Mouse (Mus musculus) cerebellum, postnatal 14 days (tissue): ENCODE results near the gene Nup160.
A peak's percentile ranks its signal among the peaks of the same experiment; 100 is the strongest.

ENCODE experiments used
- DNase-seq, 2 experiments: peaks; one replicate each; pipeline ENCODE4 v3.0.0; 2021; ENCODE audit warnings: mixed read lengths in 2 of 2

Gene Nup160

DNA sequence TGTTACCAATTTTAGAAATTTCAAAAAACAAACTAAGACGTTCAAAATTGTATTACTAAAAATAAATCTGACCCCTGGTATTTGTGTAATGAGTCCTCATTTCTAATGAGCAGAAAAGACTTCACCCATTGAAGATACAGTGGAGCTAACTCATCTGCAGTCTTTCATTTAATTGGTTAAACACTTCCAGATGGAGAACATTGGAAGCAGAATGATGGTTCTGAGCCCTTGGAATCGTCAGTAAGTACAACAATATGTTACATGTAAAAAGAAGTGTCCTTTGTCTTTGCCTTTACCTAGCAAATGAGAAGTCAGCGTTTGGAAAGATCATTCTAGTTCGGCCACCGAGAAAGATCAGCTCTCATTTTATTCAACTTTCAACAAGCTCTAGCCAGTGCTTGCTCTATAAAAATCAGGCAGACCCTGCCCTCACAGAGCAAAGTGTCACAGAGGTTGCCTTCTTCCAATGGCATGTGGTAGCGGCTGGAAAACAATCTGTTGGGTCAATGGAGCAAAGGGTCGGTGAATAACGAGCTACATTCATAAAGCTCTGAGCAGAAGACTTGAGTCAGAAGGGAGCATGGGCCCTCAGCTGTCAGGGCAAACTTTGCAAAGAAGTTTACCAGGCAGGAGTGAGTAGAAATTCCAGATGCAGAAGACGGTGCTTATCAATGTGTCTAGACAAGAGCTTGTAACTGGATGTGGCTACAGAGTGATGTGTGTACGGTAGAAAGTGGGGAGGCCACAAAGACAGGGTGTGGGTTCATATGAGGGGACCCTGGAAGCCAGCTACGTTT, 10.2 kb upstream of the Nup160 start:
- no peak for DNase-seq

DNA sequence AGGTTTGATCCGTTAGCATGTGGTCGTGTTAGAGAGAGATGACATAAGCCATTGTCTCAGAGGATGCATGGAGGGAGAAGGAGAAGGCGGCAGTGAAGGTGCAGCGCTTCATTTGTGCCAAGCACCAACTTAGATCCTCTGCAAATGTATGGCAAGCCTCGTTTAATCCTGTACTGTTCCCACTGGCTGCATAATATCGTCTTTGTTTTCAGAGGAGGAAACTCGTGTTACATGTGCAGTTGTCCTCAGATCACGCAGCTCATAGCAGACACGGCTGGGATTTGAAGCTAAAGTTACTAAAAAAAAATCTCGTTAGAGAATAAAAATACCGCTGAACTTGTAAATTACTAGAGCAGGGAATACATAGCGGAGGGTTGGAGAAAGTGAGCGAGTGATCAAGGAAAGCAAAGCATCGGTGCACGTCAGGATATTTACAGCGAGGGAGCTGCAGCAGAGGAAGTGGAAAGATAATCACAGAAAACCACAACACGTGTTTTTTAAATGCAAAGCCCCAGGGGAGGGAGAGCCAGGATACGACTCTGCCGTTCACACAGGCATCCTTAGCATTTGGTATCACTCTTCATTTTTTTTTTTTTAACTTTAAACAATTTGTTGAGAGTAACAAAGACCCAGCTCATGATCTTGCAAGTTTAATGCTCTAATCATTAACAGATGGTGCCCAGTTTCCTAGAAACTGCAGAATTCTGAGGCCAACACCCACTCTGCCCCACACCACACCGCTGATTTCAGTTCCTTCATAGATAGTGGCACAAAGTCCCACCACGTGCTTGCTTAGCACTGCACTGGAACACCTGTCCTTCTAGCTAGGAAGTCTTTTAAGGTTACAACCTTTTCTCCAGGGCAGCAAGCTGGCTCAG, 9.4 kb upstream of the Nup160 start:
- no peak for DNase-seq

DNA sequence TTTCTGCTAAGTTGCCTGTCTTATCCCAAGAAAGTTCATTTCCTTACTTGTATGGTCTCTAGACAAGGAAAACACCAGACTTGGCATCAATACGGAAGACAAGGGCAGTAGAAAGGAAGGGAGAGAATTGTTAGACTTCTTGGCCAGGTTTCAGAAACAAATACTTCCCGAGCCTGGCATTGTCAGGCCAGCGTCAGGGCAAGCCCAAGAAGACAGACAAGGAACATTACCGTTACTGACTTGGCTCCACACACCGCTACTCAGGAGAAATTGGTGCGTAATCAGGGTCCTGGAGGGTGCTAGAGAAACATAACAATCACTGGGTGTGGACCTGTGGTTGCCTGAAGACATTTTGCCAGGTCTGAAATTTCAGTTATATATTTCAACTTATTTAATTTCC, 6.7 kb upstream of the Nup160 start:
- no peak for DNase-seq

DNA sequence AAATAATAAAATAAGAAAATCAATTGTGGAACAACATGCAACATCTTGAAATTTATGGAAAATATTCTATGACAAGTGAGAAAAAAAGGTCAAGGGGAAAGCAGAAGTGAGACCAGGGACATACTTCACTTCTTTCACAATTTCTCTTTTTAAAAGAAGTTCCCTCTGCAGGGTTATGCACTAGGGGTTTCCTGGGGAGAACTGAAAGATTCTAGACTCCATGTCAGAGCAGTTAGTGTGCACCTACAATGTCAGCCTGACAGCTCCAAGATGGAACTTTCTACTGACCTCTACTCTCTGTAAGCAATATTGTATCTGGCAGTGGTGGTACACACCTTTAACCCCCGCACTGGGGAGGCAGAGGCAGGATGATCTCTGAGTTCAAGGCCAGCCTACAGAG, 3.7 kb upstream of the Nup160 start:
- no peak for DNase-seq

DNA sequence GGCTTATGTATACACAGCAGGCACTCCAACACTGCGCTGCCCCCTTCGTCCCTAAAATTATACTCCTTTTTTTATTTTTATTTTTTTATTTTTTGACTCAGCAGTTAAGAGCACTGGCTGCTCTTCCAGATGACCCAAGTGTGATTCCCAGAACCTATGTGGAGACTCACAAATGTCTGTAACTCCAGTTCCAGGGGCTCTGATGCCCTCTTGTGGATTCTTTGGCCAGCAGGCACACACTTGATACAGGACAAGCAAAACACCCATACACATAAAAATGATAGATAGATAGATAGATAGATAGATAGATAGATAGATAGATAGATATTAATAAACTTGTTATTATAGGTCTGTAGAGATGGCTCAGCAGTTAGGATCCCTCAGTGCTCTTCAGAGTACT, 2.5 kb upstream of the Nup160 start:
- DNase-seq: peak in 1 of 2 experiments; percentile 3

DNA sequence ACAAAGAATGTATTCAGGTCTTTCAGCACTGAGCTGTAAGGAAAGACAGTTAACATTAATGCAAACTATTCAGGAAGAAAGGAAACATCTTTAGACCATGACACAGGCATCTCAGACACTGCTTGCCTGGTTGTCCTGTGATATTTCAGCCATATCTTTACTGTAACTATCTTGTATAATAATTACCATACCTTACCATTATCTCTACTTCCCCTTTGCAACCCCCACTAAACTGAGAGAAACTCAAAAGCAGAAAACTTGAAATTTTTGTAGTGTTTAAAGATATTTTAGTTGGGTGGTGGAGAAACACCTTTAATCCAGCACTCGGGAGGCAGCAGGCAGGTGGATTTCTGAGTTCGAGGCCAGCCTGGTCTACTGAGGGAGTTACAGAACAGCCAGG, 1.5 kb upstream of the Nup160 start:
- DNase-seq: no peak

DNA sequence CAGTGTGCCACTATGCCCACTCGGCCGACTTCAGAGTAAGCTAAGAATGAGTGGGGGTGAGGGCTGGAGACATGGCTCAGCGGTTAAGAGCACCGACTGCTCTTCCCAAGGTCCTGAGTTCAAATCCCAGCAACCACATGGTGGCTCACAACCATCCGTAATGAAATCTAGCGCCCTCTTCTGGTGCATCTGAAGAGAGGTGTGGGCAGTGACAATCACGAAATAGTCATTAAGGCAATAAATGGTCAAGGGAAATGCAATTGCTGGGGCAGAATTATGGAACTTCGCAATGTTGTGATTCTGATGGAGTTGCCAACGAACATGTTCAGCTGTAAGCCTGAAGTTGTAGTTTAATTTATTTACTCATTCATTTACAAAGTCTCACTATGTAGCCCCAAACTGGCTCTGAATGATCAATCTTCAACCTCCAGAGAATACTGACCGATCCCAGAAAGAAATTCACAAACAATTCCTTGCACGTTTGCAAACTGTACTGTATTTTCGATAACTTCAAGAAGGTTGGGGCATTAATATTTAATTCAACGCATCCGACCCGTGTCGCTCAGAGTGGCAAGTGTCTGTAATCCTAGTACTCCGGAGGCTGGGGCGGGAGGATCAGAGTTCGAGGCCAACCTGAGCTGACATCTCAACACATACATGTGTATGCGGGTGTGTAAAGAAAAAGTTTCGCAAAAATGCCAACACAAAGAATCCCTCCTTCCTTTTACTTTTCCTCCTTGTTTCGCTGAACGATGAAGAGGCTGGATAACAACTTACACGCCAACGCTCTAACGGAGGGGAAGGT, 1.4 kb downstream of the Nup160 start:
- peak; percentile 7 to 8 for DNase-seq

DNA sequence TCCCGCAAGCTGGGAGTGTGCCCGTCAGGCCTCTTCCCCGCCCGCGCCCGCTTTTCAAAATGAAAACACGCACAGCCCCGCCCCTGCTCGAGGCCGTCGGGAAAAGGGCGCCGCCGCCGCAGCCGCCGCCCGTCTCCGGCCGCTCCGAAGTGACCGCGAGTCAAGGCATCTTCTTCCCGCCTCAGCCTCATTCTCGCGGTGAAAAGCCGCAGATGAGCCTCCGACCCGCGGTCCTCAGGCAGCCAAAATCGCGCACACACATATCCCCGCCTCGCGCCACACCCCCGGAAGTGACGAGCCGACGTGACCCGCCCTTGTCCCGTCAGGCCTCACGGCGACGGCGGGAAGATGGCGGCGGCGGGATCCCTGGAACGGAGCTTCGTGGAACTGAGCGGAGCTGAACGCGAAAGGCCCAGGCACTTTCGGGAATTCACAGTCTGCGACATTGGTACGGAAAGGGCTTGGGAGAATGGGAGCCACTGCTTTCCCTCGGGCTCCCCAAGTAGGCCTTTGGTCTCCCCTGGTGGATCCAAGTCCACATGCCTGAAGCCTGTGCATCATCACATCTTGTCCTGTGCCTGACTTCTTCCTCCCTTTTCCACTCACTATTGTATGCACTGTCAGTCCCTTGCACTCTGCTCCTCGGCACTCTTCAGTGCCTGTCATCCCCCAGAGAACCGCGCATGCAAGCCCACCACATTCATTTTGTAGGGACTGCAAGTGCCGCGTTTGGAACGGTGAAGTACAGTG, 2.2 kb downstream of the Nup160 start:
- DNase-seq: peak; percentile 94

DNA sequence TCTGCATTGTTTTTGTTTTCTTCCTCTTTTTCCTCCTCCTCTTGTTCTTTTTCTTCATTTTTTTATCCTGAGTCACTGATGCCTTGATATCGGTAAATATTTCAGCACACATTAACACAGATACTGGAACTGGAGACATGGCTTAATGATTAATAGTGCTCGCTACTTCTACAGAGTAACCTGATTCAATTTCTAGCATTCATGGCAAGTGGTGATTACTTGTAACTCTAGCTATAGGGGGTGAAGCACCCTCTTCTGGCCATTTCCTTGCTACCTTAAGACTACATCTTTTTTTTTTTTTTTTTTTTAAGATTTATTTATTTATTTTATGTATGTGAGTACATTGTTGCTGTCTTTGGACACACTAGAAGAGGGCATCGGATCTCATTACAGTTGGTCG, 23.9 kb downstream of the Nup160 start:
- no peak for DNase-seq

DNA sequence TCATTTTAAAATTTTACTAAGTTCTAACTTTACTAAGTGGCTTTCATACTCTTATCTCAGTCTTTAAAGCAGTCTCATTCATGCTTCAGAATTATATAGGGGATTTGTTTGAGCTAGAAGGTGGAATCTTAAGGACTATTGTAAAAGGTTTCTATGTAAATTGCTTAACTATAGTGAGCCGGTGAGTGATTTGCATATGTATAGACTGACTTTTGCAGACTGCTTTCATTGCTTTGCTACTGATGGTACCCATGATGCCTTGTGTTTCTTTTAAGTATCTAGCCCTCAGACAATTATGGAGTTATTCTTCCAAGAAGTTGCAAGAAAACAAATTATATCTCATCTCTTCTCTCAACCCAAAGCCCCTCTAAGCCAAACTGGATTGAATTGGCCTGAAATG, 31.5 kb downstream of the Nup160 start:
- DNase-seq: no peak

DNA sequence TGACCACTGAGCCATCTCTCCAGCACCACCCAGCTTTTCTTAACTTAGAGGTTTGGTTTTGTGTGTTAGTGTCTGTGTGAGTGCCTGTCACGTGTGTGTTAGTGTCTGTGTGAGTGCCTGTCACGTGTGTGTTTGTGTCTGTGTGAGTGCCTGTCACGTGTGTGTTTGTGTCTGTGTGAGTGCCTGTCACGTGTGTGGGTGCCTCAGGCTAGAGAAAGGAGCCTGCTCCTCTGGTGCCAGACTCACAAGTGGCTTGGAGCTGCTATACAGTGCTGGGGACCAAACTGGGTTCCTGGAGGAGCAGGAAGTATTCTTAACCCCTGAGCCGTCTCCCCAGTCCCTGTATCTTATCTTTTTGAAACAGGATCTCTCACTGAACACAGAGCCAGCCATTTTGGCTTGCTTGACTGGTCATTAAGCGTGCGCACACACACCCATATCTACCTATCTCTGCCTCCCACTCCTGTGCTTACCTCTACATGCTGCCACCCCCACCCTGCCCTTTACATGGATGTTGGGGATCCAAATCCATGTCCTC, 38.6 kb downstream of the Nup160 start:
- no peak for DNase-seq

DNA sequence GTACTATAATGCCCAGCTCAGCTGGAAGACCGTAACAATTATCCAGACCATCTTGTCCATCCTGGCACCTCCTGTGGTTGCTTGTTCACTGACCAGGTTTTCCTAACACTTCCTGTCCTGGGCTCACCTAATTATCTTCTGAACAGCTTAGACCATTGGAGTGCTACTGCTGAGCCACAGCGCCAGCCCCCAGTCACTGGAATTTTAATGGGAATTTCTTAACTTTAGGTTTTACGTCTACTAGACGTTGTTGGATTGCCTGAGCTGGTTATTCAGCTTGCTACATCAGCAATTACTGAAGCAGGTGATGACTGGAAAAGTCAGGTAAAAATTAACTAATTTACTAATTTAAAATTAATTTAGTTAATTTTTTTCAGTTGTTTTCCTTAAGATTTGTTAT, 40.4 kb downstream of the Nup160 start:
- DNase-seq: no peak

DNA sequence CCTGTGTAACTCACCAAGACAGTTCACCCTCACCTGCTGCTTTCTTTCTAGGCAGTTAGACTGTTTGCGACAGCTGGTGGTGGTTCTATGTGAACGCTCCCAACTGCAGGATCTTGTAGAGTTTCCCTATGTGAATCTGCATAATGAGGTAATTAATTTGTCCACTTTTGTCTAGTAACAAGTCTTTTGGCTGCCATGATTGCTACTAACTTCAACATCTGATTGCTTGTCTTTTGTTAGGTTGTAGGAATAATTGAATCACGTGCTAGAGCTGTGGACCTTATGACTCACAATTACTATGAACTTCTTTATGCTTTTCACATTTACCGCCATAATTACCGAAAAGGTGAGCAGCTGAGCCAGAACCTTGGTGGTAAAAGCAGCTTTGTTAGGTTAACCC, 40.9 kb downstream of the Nup160 start:
- DNase-seq: no peak

DNA sequence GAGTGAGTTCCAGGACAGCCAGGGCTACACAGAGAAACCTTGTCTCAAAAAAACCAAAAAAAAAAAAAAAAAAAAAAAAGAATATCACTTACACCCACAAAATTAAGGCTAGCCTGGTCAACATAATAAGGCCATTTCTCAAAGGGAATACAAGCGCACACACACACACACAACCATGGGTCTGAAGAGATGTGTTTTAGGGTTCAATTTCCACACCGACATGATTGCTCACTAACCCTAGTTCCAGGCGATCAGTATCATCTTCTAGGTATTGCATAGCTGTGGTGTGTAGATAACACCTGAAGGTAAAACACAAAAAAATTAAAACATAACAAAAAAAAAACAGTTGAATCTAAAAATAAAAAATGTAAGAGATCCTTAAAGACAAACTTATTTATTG, 49.8 kb downstream of the Nup160 start:
- no peak for DNase-seq

DNA sequence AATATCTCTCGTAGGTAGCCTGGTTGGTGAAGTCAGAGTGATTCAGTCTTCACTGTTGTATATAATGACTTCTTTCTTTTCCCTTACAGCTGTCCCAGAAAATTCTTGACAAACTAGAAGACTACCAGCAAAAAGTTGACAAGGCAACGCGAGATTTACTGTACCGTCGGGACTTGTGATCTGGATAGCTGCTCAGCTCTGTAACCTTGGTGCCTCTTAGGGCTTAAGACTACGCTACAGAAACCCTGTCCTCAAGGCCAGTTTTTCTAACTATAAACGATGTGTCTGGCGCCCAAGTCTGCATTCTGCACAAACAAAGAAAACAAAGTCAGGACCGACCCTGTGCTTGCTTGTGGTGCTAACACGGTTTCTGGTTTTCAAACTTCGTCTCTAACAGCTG, 58.3 kb downstream of the Nup160 start:
- DNase-seq: no peak

DNA sequence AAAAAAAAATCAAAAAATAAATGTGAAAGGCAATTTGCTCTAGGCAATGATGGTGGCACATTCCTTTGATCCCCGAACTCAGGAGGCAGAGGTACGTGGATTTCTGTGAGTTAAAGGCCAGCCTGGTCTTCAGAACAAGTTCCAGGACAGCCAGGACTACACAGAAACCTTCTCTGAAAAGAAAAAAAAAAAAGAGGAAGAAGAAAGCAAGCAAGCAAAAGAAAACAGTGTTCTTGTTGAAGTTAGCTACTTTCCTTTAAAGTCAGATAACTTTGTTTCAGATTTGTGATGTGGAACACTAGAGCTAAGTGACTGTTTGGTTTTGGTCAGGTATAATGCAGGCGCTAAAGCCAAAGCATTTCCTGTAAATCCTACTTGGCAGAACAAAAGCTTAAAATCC, 61.8 kb downstream of the Nup160 start:
- no peak for DNase-seq

DNA sequence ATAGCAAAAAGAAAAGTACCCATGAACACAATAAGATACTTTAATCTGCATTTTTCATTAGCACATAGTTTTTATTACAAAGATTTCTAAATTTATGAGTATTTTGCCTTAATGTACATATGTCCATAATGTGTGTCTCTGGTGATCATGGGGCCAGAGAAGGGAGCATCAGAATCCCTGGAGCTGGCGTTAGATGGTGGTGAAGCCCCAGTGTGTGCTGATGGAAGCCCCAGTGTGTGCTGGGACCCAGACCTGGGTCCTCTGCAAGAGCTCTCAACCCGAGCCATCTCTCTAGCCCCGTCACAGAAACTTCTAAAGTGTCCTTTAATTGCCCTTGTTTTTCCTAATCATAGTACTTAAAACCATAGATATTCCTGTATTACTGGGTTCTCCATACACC, 62.3 kb downstream of the Nup160 start:
- DNase-seq: no peak

DNA sequence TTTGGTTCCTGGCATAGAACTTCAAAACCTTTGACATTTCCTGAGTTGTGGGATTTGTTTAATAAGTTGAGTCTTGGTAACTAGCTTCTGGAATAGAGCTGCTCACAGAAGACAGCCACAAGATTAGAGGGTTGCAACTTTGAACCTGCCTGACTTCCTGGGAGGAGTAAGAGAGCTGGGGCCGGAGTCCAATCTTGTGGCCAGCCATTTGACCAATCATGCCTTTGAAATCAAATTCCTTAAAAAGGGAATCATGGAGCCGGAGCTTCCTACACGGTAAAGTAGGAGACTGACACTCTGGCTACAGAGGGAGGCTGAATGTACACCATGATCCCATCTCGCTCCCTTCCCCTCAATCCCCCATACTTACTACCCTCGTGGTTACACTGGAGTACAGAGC, 62.9 kb downstream of the Nup160 start:
- DNase-seq: no peak

DNA sequence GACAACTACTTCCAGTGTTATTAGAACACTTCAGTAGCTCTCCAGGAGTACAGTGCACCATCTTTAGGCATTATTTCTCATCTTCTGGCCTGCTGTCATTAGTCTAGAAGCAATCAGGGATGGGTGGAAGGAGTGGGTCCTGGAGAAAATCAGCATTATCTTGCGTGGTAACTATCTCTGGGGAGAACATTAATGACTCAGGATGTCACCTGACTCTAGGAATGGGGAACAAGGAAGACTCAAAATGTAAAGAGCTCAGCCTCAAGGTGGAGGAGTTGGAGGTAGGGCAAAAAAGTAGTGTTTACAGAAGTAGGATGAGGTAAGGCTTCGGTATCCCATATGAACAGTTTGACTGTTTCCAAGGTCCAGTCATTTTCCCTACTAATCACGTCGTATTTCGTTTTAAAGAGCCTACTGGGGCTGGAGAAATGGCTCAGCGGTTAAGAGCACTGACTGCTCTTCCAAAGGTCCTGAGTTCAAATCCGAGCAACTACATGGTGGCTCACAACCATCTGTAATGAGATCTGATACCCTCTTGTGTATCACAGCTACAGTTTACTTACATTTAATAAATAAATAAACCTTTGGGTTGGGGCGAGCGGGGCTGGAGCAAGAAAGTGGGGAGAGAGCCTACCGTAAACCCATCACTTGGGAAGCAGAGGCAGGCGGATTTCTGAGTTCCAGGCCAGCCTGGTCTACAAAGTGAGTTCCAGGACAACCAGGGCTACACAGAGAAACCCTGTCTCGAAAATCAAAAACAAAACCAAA, 67.5 kb downstream of the Nup160 start:
- DNase-seq: peak in 1 of 2 experiments; percentile 40

DNA sequence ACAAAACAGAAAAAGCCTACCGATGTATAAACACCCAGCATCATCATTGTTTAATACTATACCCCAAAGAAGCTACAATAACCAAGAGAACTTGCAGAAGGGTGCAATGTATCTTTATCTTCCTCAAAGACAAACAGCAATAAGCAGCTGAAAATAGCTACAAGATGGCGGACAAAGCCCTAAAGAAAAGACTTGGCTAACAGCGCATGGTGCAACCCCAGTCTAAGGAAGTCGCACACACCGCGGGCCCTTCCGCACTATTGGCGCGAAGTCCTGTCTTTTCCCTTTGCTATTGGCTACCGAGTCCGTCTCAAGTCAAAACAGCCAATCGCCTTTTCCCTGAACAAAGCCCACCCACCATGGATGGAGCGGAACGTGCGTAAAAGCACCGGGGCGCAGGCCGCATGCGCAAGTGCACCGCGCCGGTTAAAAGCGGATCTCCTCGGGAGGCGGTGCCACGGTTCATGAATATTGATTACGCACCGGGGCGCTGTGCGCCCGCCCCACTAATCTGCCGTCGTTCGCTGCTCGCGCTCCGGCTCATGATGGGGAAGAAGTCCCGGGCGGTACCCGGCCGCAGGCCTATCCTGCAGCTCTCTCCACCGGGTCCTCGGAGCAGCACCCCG, 68.2 kb downstream of the Nup160 start, which contains the start of gene Fnbp4:
Gene Fnbp4, plus strand, starts transcription at position 318 of the 626 bp plus-strand sequence.
- peak; percentile 97 to 98 for DNase-seq
